Mouse (Mus musculus) liver, embryonic 16.5 days (tissue): ENCODE results near the gene Kif23. TPM values are rescaled to one million over a fixed set of nuclear protein-coding genes. Genes with fewer than 3 reads are reported as not detected.

Source experiments
- ATAC-seq: fragments of 200-750 bp; cut with Nextera tagmentation; 2 replicates; pipeline ENCODE4 v1.8.0; 2017; ENCODE audit warnings: low read depth, mild to moderate bottlenecking, moderate number of reproducible peaks, moderate library complexity
- H3K27ac ChIP-seq: fragments of 300-500 bp; sonication (generic); 2 replicates; pipeline ENCODE4 v1.5.1; 2014; ENCODE audit warnings: mild to moderate bottlenecking, low read length
- H3K27me3 ChIP-seq: fragments of 300-500 bp; sonication (generic); 2 replicates; pipeline ENCODE4 v1.6.1; 2014; ENCODE audit warnings: low read depth, low read length, mixed read lengths; ENCODE audit not compliant: control insufficient read depth, insufficient read depth
- H3K36me3 ChIP-seq: fragments of 300-500 bp; sonication (generic); 2 replicates; pipeline ENCODE4 v1.6.1; 2014; ENCODE audit warnings: mild to moderate bottlenecking; ENCODE audit not compliant: control insufficient read depth, insufficient read depth
- H3K4me1 ChIP-seq: fragments of 300-500 bp; sonication (generic); 2 replicates; pipeline ENCODE4 v1.6.1; 2014; ENCODE audit warnings: low read depth, low read length, mixed read lengths; ENCODE audit not compliant: control insufficient read depth
- H3K4me2 ChIP-seq: fragments of 300-500 bp; sonication (generic); 2 replicates; pipeline ENCODE4 v1.6.1; 2014; ENCODE audit warnings: low read depth, low read length, mixed read lengths
- H3K4me3 ChIP-seq: fragments of 300-500 bp; sonication (generic); 2 replicates; pipeline ENCODE4 v1.5.1; 2014; ENCODE audit warnings: low read depth, mild to moderate bottlenecking, low read length
- H3K9ac ChIP-seq: fragments of 300-500 bp; sonication (generic); 2 replicates; pipeline ENCODE4 v1.6.1; 2014; ENCODE audit warnings: low read depth, low read length
- H3K9me3 ChIP-seq: fragments of 300-500 bp; sonication (generic); replicated peaks from 2 replicates; pipeline ENCODE4 v1.6.1; 2016; ENCODE audit warnings: low read length; ENCODE audit not compliant: control insufficient read depth
- WGBS: fragments of 180-500 bp; shearing (Covaris S2); extraction: QIAGEN DNeasy Blood & Tissue Kit; methylation state at CpG from one replicate; pipeline ENCODE4 v1.1.7; 2014; ENCODE audit not compliant: insufficient replicate concordance; 5-methylcytosine and 5-hydroxymethylcytosine counted together
- polyA plus RNA-seq: library from polyadenylated mRNA; unstranded; fragments of >200 nt; fragmentation: Nextera tagmentation; extraction: Ambion mirVana; gene quantifications from 2 replicates; pipeline ENCODE4 v1.2.1, GENCODE M21; 2015

The Kif23 gene
- polyA plus RNA-seq, 1 experiment from 2014 or later: 64.2 TPM

DNA sequence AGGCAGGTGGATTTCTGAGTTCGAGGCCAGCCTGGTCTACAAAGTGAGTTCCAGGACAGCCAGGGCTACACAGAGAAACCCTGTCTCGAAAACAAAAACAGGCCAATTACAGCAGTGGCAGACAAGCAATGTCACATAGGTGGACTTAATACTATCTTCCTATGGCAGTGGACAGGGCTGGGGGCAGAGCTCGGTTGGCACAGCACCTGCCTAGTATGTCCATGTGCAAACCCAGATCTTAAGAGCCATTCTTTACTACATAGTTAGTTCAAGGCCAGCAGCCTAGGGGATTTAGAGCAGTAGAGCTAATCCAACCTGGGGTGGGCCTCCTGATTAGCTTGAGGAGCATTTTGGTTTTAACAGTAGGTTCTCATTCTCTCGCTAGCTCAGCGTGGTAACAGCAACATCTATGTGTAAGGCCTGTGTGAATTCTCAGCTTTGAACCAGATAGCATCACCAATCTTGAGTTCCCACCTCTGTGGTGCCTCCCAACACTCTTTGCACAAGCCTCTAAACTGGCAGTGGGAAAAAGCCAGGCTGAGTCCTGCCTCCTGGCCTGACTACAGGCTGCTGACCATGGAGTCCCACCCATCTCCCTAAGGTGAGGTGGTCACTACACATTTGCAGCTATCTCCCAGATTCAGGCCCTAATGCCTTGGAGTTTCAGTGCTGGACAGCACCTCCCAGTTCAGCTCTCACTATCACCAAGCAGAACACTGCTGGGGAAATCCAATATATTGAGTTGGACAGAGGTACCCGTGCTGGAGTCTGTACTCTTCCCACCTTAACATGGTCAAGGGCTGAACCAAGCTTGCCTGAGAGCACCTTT lies 35.1 kb downstream of the Kif23 start:
- no peaks in the 10 kb centered on the region for H3K27me3 ChIP-seq
- H3K4me1 ChIP-seq: peaks cover 41% of the 10 kb centered on the region
- no peak overlapping the region for H3K4me3 ChIP-seq
- H3K36me3 ChIP-seq: peaks cover 18% of the 10 kb centered on the region
- ATAC-seq: no peak
- H3K9me3 ChIP-seq: no peaks in the 10 kb centered on the region
- 0 out of 2 replicates have a peak overlapping the region, but pooled peaks have one; percentile 7 for H3K27ac ChIP-seq
- no peak overlapping the region for H3K4me2 ChIP-seq
- WGBS: 34% methylated on average over 6 of the region's 6 CpGs
- H3K9ac ChIP-seq: no peak overlapping the region

DNA sequence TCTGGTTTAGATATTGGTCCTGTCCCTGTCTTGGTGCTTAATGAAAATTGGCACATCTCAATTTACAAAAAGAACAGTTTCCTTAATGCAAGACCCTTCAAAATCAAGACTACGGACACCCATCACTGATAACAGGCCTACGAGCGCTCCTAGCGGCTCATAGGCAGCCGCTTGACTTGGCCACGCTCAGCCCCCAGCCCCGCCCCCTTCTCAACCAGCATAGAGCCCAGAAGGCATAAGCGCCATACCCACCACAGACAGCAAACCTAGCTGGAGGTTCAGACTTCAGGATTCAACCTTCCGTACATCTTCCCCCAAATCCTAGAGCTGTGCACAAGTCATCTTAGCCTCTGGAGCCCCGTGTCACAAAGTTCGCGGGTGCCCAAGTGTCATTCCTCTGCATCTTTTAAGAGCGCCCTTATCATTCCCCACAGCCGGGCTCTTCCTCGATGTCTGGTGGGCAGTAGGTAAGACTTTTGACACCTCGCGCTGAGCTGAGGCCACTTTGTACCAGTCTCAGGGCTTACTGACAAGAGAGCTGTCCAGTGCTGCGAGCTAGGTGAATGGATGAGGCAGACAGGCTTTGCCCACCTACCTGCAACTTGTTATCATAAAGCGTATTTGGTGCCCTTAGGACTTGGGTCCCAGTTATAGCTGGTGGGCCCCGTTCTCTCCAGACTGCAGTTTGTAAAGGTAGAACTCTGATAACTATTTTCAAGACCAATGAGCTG lies 35.9 kb downstream of the Kif23 start:
- H3K4me3 ChIP-seq: no peak overlapping the region
- WGBS: 16% methylated on average over 20 of the region's 20 CpGs
- ATAC-seq: no peak

GRCm38 (mm10) chr9:61909633-61910032 lies 36.9 kb downstream of the Kif23 start:
- no peak overlapping the region for H3K9ac ChIP-seq
- peaks cover 16% of the 10 kb centered on the region for H3K36me3 ChIP-seq
- ATAC-seq: no peak
- no peak overlapping the region for H3K4me2 ChIP-seq
- no peak overlapping the region for H3K4me3 ChIP-seq
- no peaks in the 10 kb centered on the region for H3K27me3 ChIP-seq
- no peaks in the 10 kb centered on the region for H3K9me3 ChIP-seq
- WGBS: 45% methylated on average over 1 of the region's 1 CpGs
- H3K27ac ChIP-seq: no peak overlapping the region
- H3K4me1 ChIP-seq: peaks cover 30% of the 10 kb centered on the region

More for the DNA sequence above, 35.9 kb downstream of the Kif23 start:
- peaks cover 16% of the 10 kb centered on the region for H3K36me3 ChIP-seq
- no peaks in the 10 kb centered on the region for H3K27me3 ChIP-seq
- no peak overlapping the region for H3K9ac ChIP-seq
- H3K4me1 ChIP-seq: peaks cover 39% of the 10 kb centered on the region
- H3K27ac ChIP-seq: no peak overlapping the region
- H3K4me2 ChIP-seq: no peak overlapping the region
- H3K9me3 ChIP-seq: no peaks in the 10 kb centered on the region

DNA sequence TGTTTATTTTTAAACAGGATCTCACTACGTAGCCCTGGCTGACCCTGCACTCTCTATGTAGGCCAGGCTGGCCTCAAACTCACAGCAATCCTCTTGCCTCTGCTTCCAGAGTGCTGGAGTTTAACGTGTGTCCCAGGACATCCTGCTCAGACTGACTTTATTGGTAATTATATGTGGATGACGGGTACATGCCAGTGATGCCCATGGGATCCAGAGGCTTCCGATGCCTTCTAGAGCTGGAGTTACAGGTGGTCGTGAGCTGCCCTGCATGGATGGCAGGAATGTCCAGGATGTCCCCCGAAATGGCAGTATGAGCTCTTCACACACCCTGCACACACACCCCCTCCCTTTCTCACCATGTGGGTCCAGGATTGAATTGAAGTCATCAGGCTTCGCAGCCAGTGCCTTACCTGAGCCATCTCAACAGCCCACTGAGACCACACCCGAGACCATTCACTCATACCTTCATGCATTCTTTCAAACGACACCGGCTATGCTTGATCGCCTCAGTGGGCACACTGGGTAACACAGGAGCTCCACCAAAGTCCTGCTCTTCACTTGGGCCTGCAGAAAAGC lies 37.7 kb downstream of the Kif23 start:
- Histone ChIP-seq H3K4me2 (no peak overlapping the region), H3K4me3 (no peak overlapping the region), H3K27me3 (no peaks in the 10 kb centered on the region), H3K27ac (no peak overlapping the region), H3K4me1 (peaks cover 30% of the 10 kb centered on the region), H3K9me3 (no peaks in the 10 kb centered on the region), H3K9ac (no peak overlapping the region), H3K36me3 (peaks cover 16% of the 10 kb centered on the region)
- ATAC-seq: no peak
- 78% methylated on average over 11 of the region's 11 CpGs for WGBS

- Histone ChIP-seq H3K9me3 (no peaks in the 10 kb centered on the region), H3K4me2 (no peak overlapping the region), H3K9ac (no peak overlapping the region), H3K4me3 (no peak overlapping the region), H3K4me1 (peaks cover 28% of the 10 kb centered on the region), H3K27ac (no peak overlapping the region), H3K36me3 (peaks cover 16% of the 10 kb centered on the region), H3K27me3 (no peaks in the 10 kb centered on the region)
- WGBS: 69% methylated on average over 3 of the region's 3 CpGs
- no peak for ATAC-seq
These were observed 38.2 kb downstream of the Kif23 start for GRCm38 (mm10) chr9:61908341-61908740.

DNA sequence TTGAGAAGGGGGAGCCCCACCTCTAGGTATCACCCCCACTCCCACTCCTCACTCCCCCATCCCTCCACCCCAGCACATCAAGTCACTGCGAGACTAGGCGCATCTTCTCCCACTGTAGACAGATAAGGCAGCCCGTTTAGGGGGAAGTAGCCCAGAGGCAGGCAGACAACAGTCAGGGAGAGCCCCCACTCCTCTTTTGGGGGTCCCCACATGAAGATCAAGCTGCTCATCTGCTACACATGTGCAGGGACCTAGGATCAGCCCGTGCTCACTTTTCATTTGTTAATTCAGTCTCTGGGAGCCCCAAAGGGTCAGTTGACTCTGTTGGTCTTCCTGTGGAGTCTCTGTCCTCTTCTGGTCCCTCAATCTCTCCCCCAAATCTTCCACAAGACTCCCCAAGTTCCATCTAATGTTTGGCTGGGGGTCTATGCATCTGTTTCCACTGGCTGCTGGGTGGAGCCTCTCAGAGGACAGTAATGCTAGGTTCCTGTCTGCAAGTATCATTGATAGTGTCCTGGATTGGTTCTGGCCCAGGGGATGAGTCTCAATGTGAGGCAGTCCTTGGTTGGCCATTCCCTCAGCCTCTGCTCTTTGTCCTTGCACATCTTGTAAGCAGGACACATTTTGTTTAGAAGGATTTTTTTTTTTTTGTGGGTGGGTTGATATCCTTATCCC lies 38.8 kb downstream of the Kif23 start:
- Histone ChIP-seq H3K27ac (no peak overlapping the region), H3K4me2 (no peak overlapping the region), H3K4me3 (no peak overlapping the region), H3K9me3 (no peaks in the 10 kb centered on the region), H3K36me3 (peaks cover 11% of the 10 kb centered on the region), H3K27me3 (no peaks in the 10 kb centered on the region), H3K9ac (no peak overlapping the region), H3K4me1 (peaks cover 22% of the 10 kb centered on the region)
- WGBS: 38% methylated on average over 4 of the region's 4 CpGs
- no peak for ATAC-seq

DNA sequence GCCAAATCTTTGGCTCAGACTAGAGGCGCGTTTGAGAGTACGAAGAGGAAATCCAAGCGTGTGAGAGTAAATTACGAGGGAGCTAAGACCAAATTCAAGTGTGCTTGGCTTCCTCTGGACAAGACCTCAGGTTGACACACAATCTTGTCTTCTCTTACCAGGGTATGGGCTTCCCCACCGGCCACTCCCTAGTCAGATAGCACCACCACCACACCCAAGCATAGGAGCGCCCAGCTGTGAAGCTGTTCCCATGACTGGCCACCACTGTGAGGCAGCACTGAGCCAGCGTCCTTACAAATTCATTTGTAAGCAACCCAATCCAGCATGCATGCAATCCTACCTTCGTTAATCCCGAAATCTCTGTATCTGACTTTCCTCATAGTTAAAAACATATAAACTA lies 39.7 kb downstream of the Kif23 start:
- H3K4me1 ChIP-seq: peaks cover 14% of the 10 kb centered on the region
- H3K27me3 ChIP-seq: peaks cover 3% of the 10 kb centered on the region; the same call in 1 of the 2 replicates
- H3K9me3 ChIP-seq: no peaks in the 10 kb centered on the region
- H3K27ac ChIP-seq: no peak overlapping the region
- H3K4me3 ChIP-seq: no peak overlapping the region
- no peak overlapping the region for H3K4me2 ChIP-seq
- ATAC-seq: no peak
- WGBS: 46% methylated on average over 10 of the region's 10 CpGs
- H3K9ac ChIP-seq: no peak overlapping the region
- H3K36me3 ChIP-seq: peaks cover 3% of the 10 kb centered on the region

DNA sequence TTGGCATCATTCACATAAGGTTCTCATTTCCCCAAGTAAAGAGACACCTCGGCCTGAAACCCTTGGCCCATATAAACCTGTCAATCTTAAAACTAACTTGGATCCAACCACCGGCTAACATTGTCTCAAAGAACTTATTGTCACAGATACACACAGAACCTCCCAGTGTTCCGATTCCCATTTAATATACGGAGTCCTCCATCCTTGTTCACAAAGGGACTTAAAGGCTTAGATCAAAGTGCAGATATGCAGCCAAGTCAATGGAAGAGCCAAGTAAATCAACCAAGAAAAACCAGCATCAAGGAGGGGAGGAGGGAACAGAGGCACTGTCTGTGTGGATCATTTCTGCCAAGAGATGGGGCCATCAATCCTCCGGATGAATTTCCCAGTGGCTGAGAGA lies 41.0 kb downstream of the Kif23 start:
- no peak overlapping the region for H3K4me3 ChIP-seq
- WGBS: 70% methylated on average over 5 of the region's 5 CpGs
- no peak overlapping the region for H3K27ac ChIP-seq
- no peaks in the 10 kb centered on the region for H3K36me3 ChIP-seq
- H3K9me3 ChIP-seq: no peaks in the 10 kb centered on the region
- peaks cover 5% of the 10 kb centered on the region for H3K4me1 ChIP-seq
- H3K27me3 ChIP-seq: peaks cover 3% of the 10 kb centered on the region; the same call in 1 of the 2 replicates
- H3K9ac ChIP-seq: no peak overlapping the region
- no peak for ATAC-seq
- no peak overlapping the region for H3K4me2 ChIP-seq
